Mouse (Mus musculus): ENCODE measurements around the gene Rec114.

Gene Rec114

GRCm38 (mm10) chr9:58716886-58717285 is 26.9 kb downstream of the Rec114 start:
- DNase-seq (ENCODE audit: low read depth): no peak

GRCm38 (mm10) chr9:58710642-58711041 is 33.1 kb downstream of the Rec114 start:
- no peak for DNase-seq (ENCODE audit: low read depth)

GRCm38 (mm10) chr9:58709939-58710338 is 33.8 kb downstream of the Rec114 start:
- peak; percentile 36 for DNase-seq (ENCODE audit: low read depth)

- no peak for DNase-seq (ENCODE audit: low read depth)
Observed at GRCm38 (mm10) chr9:58707796-58708195, 36.0 kb downstream of the Rec114 start.

- DNase-seq (ENCODE audit: low read depth): no peak
Observed at GRCm38 (mm10) chr9:58706024-58706423, 37.7 kb downstream of the Rec114 start.

- DNase-seq (ENCODE audit: low read depth): no peak
Observed at GRCm38 (mm10) chr9:58703766-58704165, 40.0 kb downstream of the Rec114 start.

- no peak for DNase-seq (ENCODE audit: low read depth)
Observed at GRCm38 (mm10) chr9:58701751-58702150, 42.0 kb downstream of the Rec114 start.

- no peak for DNase-seq (ENCODE audit: low read depth)
Observed at GRCm38 (mm10) chr9:58698486-58698885, 45.3 kb downstream of the Rec114 start.

- DNase-seq (ENCODE audit: low read depth): no peak
Observed at GRCm38 (mm10) chr9:58691471-58691870, 52.3 kb downstream of the Rec114 start.

GRCm38 (mm10) chr9:58690701-58691100 is 53.1 kb downstream of the Rec114 start:
- DNase-seq (ENCODE audit: low read depth): no peak

- DNase-seq (ENCODE audit: low read depth): no peak
Observed at GRCm38 (mm10) chr9:58688076-58688475, 55.7 kb downstream of the Rec114 start.

- DNase-seq (ENCODE audit: low read depth): no peak
Observed at GRCm38 (mm10) chr9:58685290-58685689, 58.5 kb downstream of the Rec114 start.

- DNase-seq (ENCODE audit: low read depth): no peak
Observed at GRCm38 (mm10) chr9:58683372-58683771, 60.4 kb downstream of the Rec114 start.

GRCm38 (mm10) chr9:58682106-58682505 is 61.7 kb downstream of the Rec114 start:
- no peak for DNase-seq (ENCODE audit: low read depth)

GRCm38 (mm10) chr9:58681411-58681810 is 62.4 kb downstream of the Rec114 start:
- no peak for DNase-seq (ENCODE audit: low read depth)

GRCm38 (mm10) chr9:58675371-58675770 is 68.4 kb downstream of the Rec114 start:
- DNase-seq (ENCODE audit: low read depth): no peak

- DNase-seq (ENCODE audit: low read depth): no peak
Observed at GRCm38 (mm10) chr9:58674736-58675135, 69.0 kb downstream of the Rec114 start.

- DNase-seq (ENCODE audit: low read depth): no peak
Observed at GRCm38 (mm10) chr9:58672474-58672873, 71.3 kb downstream of the Rec114 start.

GRCm38 (mm10) chr9:58669819-58670218 is 73.9 kb downstream of the Rec114 start:
- no peak for DNase-seq (ENCODE audit: low read depth)

GRCm38 (mm10) chr9:58669071-58669470 is 74.7 kb downstream of the Rec114 start:
- no peak for DNase-seq (ENCODE audit: low read depth)

GRCm38 (mm10) chr9:58668171-58668570 is 75.6 kb downstream of the Rec114 start:
- no peak for DNase-seq (ENCODE audit: low read depth)

- no peak for DNase-seq (ENCODE audit: low read depth)
Observed at GRCm38 (mm10) chr9:58667244-58667643, 76.5 kb downstream of the Rec114 start.

- DNase-seq (ENCODE audit: low read depth): no peak
Observed at GRCm38 (mm10) chr9:58666191-58666590, 77.6 kb downstream of the Rec114 start.

GRCm38 (mm10) chr9:58665492-58665891 is 78.3 kb downstream of the Rec114 start:
- DNase-seq (ENCODE audit: low read depth): no peak

- no peak for DNase-seq (ENCODE audit: low read depth)
Observed at GRCm38 (mm10) chr9:58662791-58663190, 81.0 kb downstream of the Rec114 start.

Data from induced T-regulatory cell, adult 2 months (primary cell).